Mouse (Mus musculus) heart, embryonic 10.5 days (tissue): Measurements from ENCODE around the gene Sh2d5. TPM values are rescaled to one million over a fixed set of nuclear protein-coding genes. Genes with fewer than 3 reads are reported as not detected.

Experiments used
- DNase-seq: peaks from one replicate; pipeline ENCODE4 v3.0.0-alpha.2; 2017; ENCODE audit warnings: low spot score
- H3K27ac ChIP-seq: fragments of 300-500 bp; sonication (generic); 2 replicates; pipeline ENCODE4 v1.5.1; 2016; ENCODE audit warnings: mild to moderate bottlenecking
- H3K27me3 ChIP-seq: fragments of 300-500 bp; sonication (generic); 2 replicates; pipeline ENCODE4 v1.6.1; 2016; ENCODE audit warnings: mild to moderate bottlenecking; ENCODE audit not compliant: poor library complexity, insufficient read depth, severe bottlenecking
- H3K36me3 ChIP-seq: fragments of 300-500 bp; sonication (generic); 2 replicates; pipeline ENCODE4 v1.6.1; 2016; ENCODE audit warnings: mild to moderate bottlenecking, moderate library complexity
- H3K4me1 ChIP-seq: fragments of 300-500 bp; sonication (generic); 2 replicates; pipeline ENCODE4 v1.6.1; 2016; ENCODE audit warnings: mild to moderate bottlenecking
- H3K4me3 ChIP-seq: fragments of 300-500 bp; sonication (generic); 2 replicates; pipeline ENCODE4 v1.5.1; 2016; ENCODE audit warnings: mild to moderate bottlenecking, moderate library complexity
- H3K9me3 ChIP-seq: fragments of 300-500 bp; sonication (generic); 2 replicates; pipeline ENCODE4 v1.6.1; 2016; ENCODE audit warnings: mild to moderate bottlenecking, moderate library complexity
- WGBS: fragments of 180-500 bp; shearing (Covaris S2); methylation state at CpG from one replicate; pipeline ENCODE4 v1.1.7; 2016; 5-methylcytosine and 5-hydroxymethylcytosine counted together
- polyA plus RNA-seq: library from polyadenylated mRNA; unstranded; fragments of >200 nt; fragmentation: Nextera tagmentation; extraction: Ambion mirVana; gene quantifications from 2 replicates; pipeline ENCODE4 v1.2.1, GENCODE M21; 2016

Gene Sh2d5
- polyA plus RNA-seq, 1 experiment from 2014 or later = 0.89 TPM

GRCm38 (mm10) chr4:138221406-138221805 is 28.8 kb upstream of the Sh2d5 start:
- Histone ChIP-seq H3K27ac (no peak overlapping the region), H3K9me3 (no peaks in the 10 kb centered on the region), H3K4me1 (peaks cover 20% of the 10 kb centered on the region), H3K36me3 (peaks cover 47% of the 10 kb centered on the region), H3K4me3 (no peak overlapping the region), H3K27me3 (no peaks in the 10 kb centered on the region)
- no peak for DNase-seq
- WGBS = 78% methylated on average over 5 of the region's 5 CpGs

DNA sequence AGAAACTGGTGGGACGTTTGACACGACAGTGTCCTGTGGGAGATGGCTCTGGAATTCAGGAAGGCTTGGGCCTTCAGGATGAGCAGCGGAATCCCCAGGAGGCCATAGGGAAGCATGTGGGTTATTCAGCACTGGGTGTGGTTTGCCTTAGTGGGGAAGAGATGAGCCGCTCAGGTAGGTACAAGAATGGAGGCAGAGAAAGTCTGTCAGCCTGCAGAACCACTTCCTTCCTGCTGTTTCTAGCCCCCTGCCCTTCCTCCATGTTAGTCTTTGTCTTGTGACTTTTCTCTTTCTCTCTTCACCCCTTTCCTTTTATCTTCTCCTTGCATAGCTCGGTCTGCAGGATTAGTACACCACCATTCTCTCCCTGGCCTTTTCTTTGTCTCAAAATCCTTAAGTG is 27.8 kb upstream of the Sh2d5 start:
- 84% methylated on average over 5 of the region's 5 CpGs for WGBS
- no peak overlapping the region for H3K27ac ChIP-seq

DNA sequence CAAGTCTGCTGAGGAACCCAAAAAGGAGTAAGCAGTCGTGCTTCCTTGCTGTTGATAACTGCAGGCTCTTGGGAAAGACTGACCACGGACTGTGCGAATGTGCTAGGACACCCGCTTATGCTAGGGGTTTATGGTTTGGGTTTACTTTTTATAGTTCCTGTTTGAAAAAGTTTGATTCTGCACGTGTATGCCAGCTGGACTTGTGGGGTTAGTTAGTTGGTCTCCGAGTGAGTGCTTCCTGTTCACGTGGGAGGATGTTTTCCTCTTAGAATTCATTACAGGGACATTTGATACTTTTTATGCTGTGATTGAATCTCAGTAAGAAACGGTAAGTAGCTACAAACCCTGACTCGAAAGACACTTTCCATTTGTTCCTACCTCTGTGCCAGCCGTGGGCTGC is 26.6 kb upstream of the Sh2d5 start:
- Histone ChIP-seq H3K9me3 (no peaks in the 10 kb centered on the region), H3K36me3 (peaks cover 68% of the 10 kb centered on the region), H3K27ac (no peak overlapping the region), H3K4me3 (no peak overlapping the region), H3K4me1 (peaks cover 13% of the 10 kb centered on the region; the same call in 1 of the 2 replicates), H3K27me3 (no peaks in the 10 kb centered on the region)
- 90% methylated on average over 10 of the region's 10 CpGs for WGBS
- no peak for DNase-seq

More for the DNA sequence above, 27.8 kb upstream of the Sh2d5 start:
- DNase-seq = no peak
- Histone ChIP-seq H3K4me1 (peaks cover 20% of the 10 kb centered on the region), H3K36me3 (peaks cover 56% of the 10 kb centered on the region), H3K9me3 (no peaks in the 10 kb centered on the region), H3K27me3 (no peaks in the 10 kb centered on the region), H3K4me3 (no peak overlapping the region)

- 63% methylated on average over 27 of the region's 27 CpGs for WGBS
- no peak for DNase-seq
- H3K27me3 ChIP-seq = peaks cover 32% of the 10 kb centered on the region
- H3K27ac ChIP-seq = no peak overlapping the region
- no peak overlapping the region for H3K4me3 ChIP-seq
- no peaks in the 10 kb centered on the region for H3K9me3 ChIP-seq
- H3K36me3 ChIP-seq = peaks cover 53% of the 10 kb centered on the region
- H3K4me1 ChIP-seq = peaks cover 30% of the 10 kb centered on the region
Measured at GRCm38 (mm10) chr4:138246756-138247665, 3.2 kb upstream of the Sh2d5 start.

GRCm38 (mm10) chr4:138251819-138252218 is 1.6 kb downstream of the Sh2d5 start:
- peaks cover 6% of the 10 kb centered on the region; the same call in 1 of the 2 replicates for H3K36me3 ChIP-seq
- peak overlapping the region; percentile 6 for H3K27ac ChIP-seq
- no peak for DNase-seq
- WGBS = under 1% methylated on average over 14 of the region's 14 CpGs
- peaks cover 80% of the 10 kb centered on the region for H3K27me3 ChIP-seq
- no peaks in the 10 kb centered on the region for H3K9me3 ChIP-seq
- peaks cover 41% of the 10 kb centered on the region for H3K4me1 ChIP-seq
- H3K4me3 ChIP-seq = peak overlapping the region; percentile 71

GRCm38 (mm10) chr4:138252231-138252630 is 2.0 kb downstream of the Sh2d5 start:
- WGBS = 19% methylated on average over 5 of the region's 5 CpGs
- Histone ChIP-seq H3K9me3 (no peaks in the 10 kb centered on the region), H3K4me3 (peak overlapping the region; percentile 71), H3K36me3 (peaks cover 3% of the 10 kb centered on the region; the same call in 1 of the 2 replicates), H3K27ac (peak overlapping the region; percentile 6), H3K27me3 (peaks cover 84% of the 10 kb centered on the region), H3K4me1 (peaks cover 41% of the 10 kb centered on the region)
- DNase-seq = no peak

GRCm38 (mm10) chr4:138257116-138257687 is 7.0 kb downstream of the Sh2d5 start:
- H3K27ac ChIP-seq = no peak overlapping the region
- peaks cover 93% of the 10 kb centered on the region for H3K27me3 ChIP-seq
- no peak for DNase-seq

GRCm38 (mm10) chr4:138258663-138259062 is 8.5 kb downstream of the Sh2d5 start:
- no peak for DNase-seq
- Histone ChIP-seq H3K27me3 (peaks cover 92% of the 10 kb centered on the region), H3K9me3 (no peaks in the 10 kb centered on the region), H3K4me3 (no peak overlapping the region), H3K36me3 (no peaks in the 10 kb centered on the region), H3K4me1 (peaks cover 13% of the 10 kb centered on the region; the same call in 1 of the 2 replicates), H3K27ac (no peak overlapping the region)
- WGBS = 70% methylated on average over 7 of the region's 7 CpGs

More at GRCm38 (mm10) chr4:138257116-138257687, 7.0 kb downstream of the Sh2d5 start:
- Histone ChIP-seq H3K9me3 (no peaks in the 10 kb centered on the region), H3K4me1 (peaks cover 14% of the 10 kb centered on the region), H3K4me3 (no peak overlapping the region), H3K36me3 (no peaks in the 10 kb centered on the region)
- WGBS = 79% methylated on average over 22 of the region's 22 CpGs

DNA sequence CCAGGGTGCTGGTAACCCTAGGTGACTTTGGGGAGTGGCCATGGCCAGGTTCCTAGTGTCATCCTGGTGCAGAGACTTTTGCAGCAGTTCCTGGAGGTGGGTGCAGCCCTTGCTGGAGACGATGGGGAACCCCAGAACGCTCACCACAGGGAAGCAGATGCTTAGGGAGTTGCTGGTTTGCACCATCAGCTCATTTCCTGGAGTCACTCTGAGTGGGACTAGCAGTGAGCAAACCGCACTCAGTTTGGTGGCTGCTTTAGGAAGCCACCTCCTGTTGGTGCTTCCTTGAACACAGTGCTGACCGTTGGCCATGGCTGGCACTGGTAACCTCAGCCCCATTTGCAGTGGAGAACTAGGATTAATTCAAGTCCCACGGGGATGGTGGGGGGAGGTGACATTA is 9.3 kb downstream of the Sh2d5 start:
- H3K27me3 ChIP-seq = peaks cover 91% of the 10 kb centered on the region
- H3K4me3 ChIP-seq = no peak overlapping the region
- peaks cover 18% of the 10 kb centered on the region; the same call in 1 of the 2 replicates for H3K4me1 ChIP-seq
- H3K9me3 ChIP-seq = no peaks in the 10 kb centered on the region
- DNase-seq = no peak
- H3K27ac ChIP-seq = no peak overlapping the region
- no peaks in the 10 kb centered on the region for H3K36me3 ChIP-seq
- WGBS = 71% methylated on average over 5 of the region's 5 CpGs

GRCm38 (mm10) chr4:138261843-138262681 is 11.9 kb downstream of the Sh2d5 start:
- peak; percentile 94 for DNase-seq
- Histone ChIP-seq H3K36me3 (no peaks in the 10 kb centered on the region), H3K27me3 (peaks cover 76% of the 10 kb centered on the region), H3K9me3 (no peaks in the 10 kb centered on the region), H3K4me1 (peaks cover 18% of the 10 kb centered on the region; the same call in 1 of the 2 replicates), H3K27ac (peak overlapping the region; percentile 68), H3K4me3 (peak overlapping the region; percentile 86)
- WGBS = under 1% methylated on average over 64 of the region's 78 CpGs

GRCm38 (mm10) chr4:138267869-138268268 is 17.7 kb downstream of the Sh2d5 start:
- no peaks in the 10 kb centered on the region for H3K36me3 ChIP-seq
- H3K4me1 ChIP-seq = peaks cover 15% of the 10 kb centered on the region; the same call in 1 of the 2 replicates
- H3K27ac ChIP-seq = no peak overlapping the region
- DNase-seq = no peak
- no peak overlapping the region for H3K4me3 ChIP-seq
- WGBS = 83% methylated on average over 10 of the region's 10 CpGs
- H3K9me3 ChIP-seq = 0 out of 2 replicates have a peak, but pooled peaks cover 3% of the 10 kb centered on the region
- peaks cover 52% of the 10 kb centered on the region for H3K27me3 ChIP-seq
